Mouse (Mus musculus) lung, embryonic 16.5 days (tissue): Measurements from ENCODE around the gene Adora3. TPM values are rescaled to one million over a fixed set of nuclear protein-coding genes. Genes with fewer than 3 reads are reported as not detected.
"Not testable (repeated sequence)": the region's sequence is repeated elsewhere in the genome, so short reads cannot be mapped to it uniquely, and the experiment has no call there.

Experiments
- ATAC-seq: fragments of 200-750 bp; cut with Nextera tagmentation; 2 replicates; pipeline ENCODE4 v1.8.0; 2017; ENCODE audit warnings: low read depth, mild to moderate bottlenecking, moderate library complexity
- H3K27ac ChIP-seq: fragments of 300-500 bp; sonication (generic); 2 replicates; pipeline ENCODE4 v1.5.1; 2014; ENCODE audit warnings: mild to moderate bottlenecking, control low read depth, low read length
- H3K27me3 ChIP-seq: fragments of 300-500 bp; sonication (generic); 2 replicates; pipeline ENCODE4 v1.6.1; 2014; ENCODE audit warnings: low read depth, low read length, mixed read lengths; ENCODE audit not compliant: control insufficient read depth, insufficient read depth
- H3K36me3 ChIP-seq: fragments of 300-500 bp; sonication (generic); 2 replicates; pipeline ENCODE4 v1.6.1; 2014; ENCODE audit warnings: low read length; ENCODE audit not compliant: control insufficient read depth, insufficient read depth
- H3K4me1 ChIP-seq: fragments of 300-500 bp; sonication (generic); replicated peaks from 2 replicates; pipeline ENCODE4 v1.6.1; 2014; ENCODE audit warnings: low read length, mixed read lengths; ENCODE audit not compliant: control insufficient read depth, insufficient read depth
- H3K4me2 ChIP-seq: fragments of 300-500 bp; sonication (generic); 2 replicates; pipeline ENCODE4 v1.6.1; 2014; ENCODE audit warnings: low read depth, low read length, control low read depth
- H3K4me3 ChIP-seq: fragments of 300-500 bp; sonication (generic); 2 replicates; pipeline ENCODE4 v1.5.1; 2014; ENCODE audit warnings: mild to moderate bottlenecking, low read length, control low read depth
- H3K9ac ChIP-seq: fragments of 300-500 bp; sonication (generic); 2 replicates; pipeline ENCODE4 v1.6.1; 2014; ENCODE audit warnings: low read length, control low read depth
- H3K9me3 ChIP-seq: fragments of 300-500 bp; sonication (generic); 2 replicates; pipeline ENCODE4 v1.6.1; 2016; ENCODE audit warnings: low read length; ENCODE audit not compliant: control insufficient read depth
- WGBS: fragments of 180-500 bp; shearing (Covaris S2); extraction: QIAGEN DNeasy Blood & Tissue Kit; methylation state at CpG from one replicate; pipeline ENCODE4 v1.1.7; 2014; 5-methylcytosine and 5-hydroxymethylcytosine counted together
- polyA plus RNA-seq: library from polyadenylated mRNA; unstranded; fragments of >200 nt; fragmentation: Nextera tagmentation; extraction: Ambion mirVana; gene quantifications from 2 replicates; pipeline ENCODE4 v1.2.1, GENCODE M21; 2015

The Adora3 gene
- polyA plus RNA-seq, 1 experiment from 2014 or later, result 0.45 TPM

- no peak overlapping the region for H3K4me3 ChIP-seq
These were observed 34.1 kb downstream of the Adora3 start for GRCm38 (mm10) chr3:105904721-105905120.

GRCm38 (mm10) chr3:105907956-105908655 lies 37.4 kb downstream of the Adora3 start:
- H3K9me3 ChIP-seq, result no peaks in the 10 kb centered on the region
- 30% methylated on average over 9 of the region's 9 CpGs for WGBS
- H3K27me3 ChIP-seq, result no peaks in the 10 kb centered on the region
- no peak overlapping the region for H3K27ac ChIP-seq
- H3K4me2 ChIP-seq, result no peak overlapping the region
- no peaks in the 10 kb centered on the region; the same call in 1 of the 2 replicates for H3K4me1 ChIP-seq
- no peak overlapping the region for H3K9ac ChIP-seq
- no peak for ATAC-seq
- H3K4me3 ChIP-seq, result no peak overlapping the region
- H3K36me3 ChIP-seq, result no peaks in the 10 kb centered on the region

More at GRCm38 (mm10) chr3:105904721-105905120, 34.1 kb downstream of the Adora3 start:
- Histone ChIP-seq H3K4me2 (no peak overlapping the region), H3K27ac (no peak overlapping the region), H3K36me3 (no peaks in the 10 kb centered on the region), H3K4me1 (no peaks in the 10 kb centered on the region), H3K27me3 (no peaks in the 10 kb centered on the region), H3K9ac (no peak overlapping the region), H3K9me3 (no peaks in the 10 kb centered on the region)
- 88% methylated on average over 9 of the region's 9 CpGs for WGBS
- ATAC-seq, result no peak

- Histone ChIP-seq H3K4me3 (no peak overlapping the region), H3K9ac (no peak overlapping the region), H3K27me3 (no peaks in the 10 kb centered on the region), H3K4me1 (peaks cover 3% of the 10 kb centered on the region; the same call in 1 of the 2 replicates), H3K9me3 (no peaks in the 10 kb centered on the region), H3K36me3 (no peaks in the 10 kb centered on the region), H3K4me2 (no peak overlapping the region), H3K27ac (no peak overlapping the region)
- ATAC-seq, result no peak
- WGBS, result 92% methylated on average over 4 of the region's 4 CpGs
These were observed 38.3 kb downstream of the Adora3 start for GRCm38 (mm10) chr3:105908976-105909375.

GRCm38 (mm10) chr3:105910519-105911190 lies 40.0 kb downstream of the Adora3 start:
- 71% methylated on average over 11 of the region's 11 CpGs for WGBS

GRCm38 (mm10) chr3:105912097-105912880 lies 41.6 kb downstream of the Adora3 start:
- H3K4me1 ChIP-seq, result peaks cover 11% of the 10 kb centered on the region; the same call in 1 of the 2 replicates
- H3K4me3 ChIP-seq, result no peak overlapping the region
- ATAC-seq, result no peak
- H3K9me3 ChIP-seq, result no peaks in the 10 kb centered on the region
- H3K27me3 ChIP-seq, result no peaks in the 10 kb centered on the region
- H3K36me3 ChIP-seq, result no peaks in the 10 kb centered on the region
- H3K27ac ChIP-seq, result no peak overlapping the region
- no peak overlapping the region for H3K9ac ChIP-seq
- H3K4me2 ChIP-seq, result no peak overlapping the region
- 38% methylated on average over 9 of the region's 9 CpGs for WGBS

More at GRCm38 (mm10) chr3:105910519-105911190, 40.0 kb downstream of the Adora3 start:
- Histone ChIP-seq H3K4me3 (no peak overlapping the region), H3K9ac (no peak overlapping the region), H3K4me2 (no peak overlapping the region), H3K9me3 (no peaks in the 10 kb centered on the region), H3K36me3 (no peaks in the 10 kb centered on the region), H3K27me3 (no peaks in the 10 kb centered on the region), H3K4me1 (peaks cover 11% of the 10 kb centered on the region; the same call in 1 of the 2 replicates), H3K27ac (no peak overlapping the region)
- no peak for ATAC-seq

- Histone ChIP-seq H3K9ac (0 out of 2 replicates have a peak overlapping the region, but pooled peaks have one; percentile 14), H3K27me3 (no peaks in the 10 kb centered on the region), H3K36me3 (no peaks in the 10 kb centered on the region), H3K27ac (peak overlapping the region; percentile 49), H3K9me3 (no peaks in the 10 kb centered on the region), H3K4me1 (peaks cover 11% of the 10 kb centered on the region; the same call in 1 of the 2 replicates), H3K4me2 (peak overlapping the region; percentile 13; the same call in 1 of the 2 replicates), H3K4me3 (no peak overlapping the region)
- 0 out of 2 replicates have a peak, but pooled peaks have one; percentile 20 for ATAC-seq
- 22% methylated on average over 10 of the region's 10 CpGs for WGBS
These were observed 43.4 kb downstream of the Adora3 start for GRCm38 (mm10) chr3:105913839-105914681.

GRCm38 (mm10) chr3:105915281-105915680 lies 44.6 kb downstream of the Adora3 start:
- Histone ChIP-seq H3K9ac (no peak overlapping the region), H3K27ac (peak overlapping the region; percentile 42; the same call in 1 of the 2 replicates), H3K4me2 (no peak overlapping the region), H3K36me3 (no peaks in the 10 kb centered on the region), H3K9me3 (no peaks in the 10 kb centered on the region), H3K4me3 (no peak overlapping the region), H3K27me3 (no peaks in the 10 kb centered on the region), H3K4me1 (peaks cover 11% of the 10 kb centered on the region; the same call in 1 of the 2 replicates)
- 12% methylated on average over 1 of the region's 1 CpGs for WGBS
- ATAC-seq, result peak; percentile 87

- not testable (repeated sequence) for H3K9me3 ChIP-seq, H3K9ac ChIP-seq, H3K27ac ChIP-seq, H3K4me3 ChIP-seq, ATAC-seq, H3K4me2 ChIP-seq, H3K27me3 ChIP-seq, H3K36me3 ChIP-seq
- peaks cover 11% of the 10 kb centered on the region; the same call in 1 of the 2 replicates for H3K4me1 ChIP-seq
These were observed 45.8 kb downstream of the Adora3 start for GRCm38 (mm10) chr3:105916455-105916854.
